Mouse (Mus musculus) gastrocnemius, postnatal 36 days (tissue): ENCODE measurements around the gene Crtac1. TPM values are rescaled to one million over a fixed set of nuclear protein-coding genes. Genes with fewer than 3 reads are reported as not detected.

Source experiments
- DNase-seq, 2 experiments: peaks; one replicate each; pipeline ENCODE4 v3.0.0; 2022
- intact Hi-C: fragments of 180-260 bp; cut with DNase I; formaldehyde crosslinking; loops from one replicate; pipeline ENCODE4 v1.15.1; 2025
- microRNA-seq, 2 experiments: library from miRNA; unstranded; fragments of <30 nt; microRNA quantifications; one replicate each; pipeline ENCODE4 v1.2.0; 2021
- total RNA-seq, 2 experiments: library from RNA; stranded (reverse); gene quantifications; 2 replicates each; pipeline ENCODE4 v1.2.3; 2021

Crtac1 gene
- total RNA-seq, 2 experiments from 2014 or later: 0.54 TPM; not detected in 1

DNA sequence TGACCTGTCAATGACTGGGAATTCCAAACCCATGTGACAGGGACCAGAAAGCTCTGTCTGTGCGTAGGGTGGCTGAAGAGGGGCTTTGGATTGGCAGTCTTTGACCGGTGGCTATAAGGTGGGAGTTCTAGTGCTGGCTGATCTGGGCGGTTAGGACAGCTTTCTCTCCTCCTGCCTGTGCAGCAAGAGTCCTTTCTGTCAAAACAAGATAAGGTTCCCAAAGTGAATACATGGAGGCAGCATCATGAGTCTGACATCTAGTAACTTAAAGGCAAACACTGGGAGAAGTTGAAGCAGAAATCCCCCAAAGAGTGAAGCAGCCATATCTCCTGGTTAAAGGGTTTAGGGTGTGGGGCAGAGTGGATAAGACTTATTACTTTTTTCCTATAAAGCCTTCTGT is 184.1 kb downstream of the Crtac1 start, which contains the start of gene Golga7b:
Gene Golga7b (plus strand): TSS at position 56 of the 400 bp plus-strand sequence.
- DNase-seq: no peak
- intact Hi-C loops: no loop called here

DNA sequence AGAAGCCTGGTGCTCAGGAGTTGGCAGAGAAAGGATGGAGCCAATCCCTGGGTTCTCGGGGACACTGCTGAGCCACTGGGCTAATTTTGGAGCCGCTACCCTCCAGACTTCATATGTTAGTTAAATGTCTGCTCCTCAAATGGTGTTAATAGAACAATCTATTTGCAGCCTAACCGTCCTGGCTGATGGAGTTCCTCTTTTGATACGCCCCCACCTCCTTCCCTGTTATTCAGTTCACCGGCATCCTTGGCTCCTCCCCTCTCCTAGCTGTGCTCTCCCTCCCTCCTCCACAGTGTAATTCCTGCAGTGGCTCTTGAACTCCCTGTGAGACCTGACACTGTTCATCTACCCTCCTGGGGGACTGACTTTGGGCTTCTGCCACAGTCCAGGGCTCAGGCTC is 185.0 kb downstream of the Crtac1 start:
- DNase-seq: no peak

DNA sequence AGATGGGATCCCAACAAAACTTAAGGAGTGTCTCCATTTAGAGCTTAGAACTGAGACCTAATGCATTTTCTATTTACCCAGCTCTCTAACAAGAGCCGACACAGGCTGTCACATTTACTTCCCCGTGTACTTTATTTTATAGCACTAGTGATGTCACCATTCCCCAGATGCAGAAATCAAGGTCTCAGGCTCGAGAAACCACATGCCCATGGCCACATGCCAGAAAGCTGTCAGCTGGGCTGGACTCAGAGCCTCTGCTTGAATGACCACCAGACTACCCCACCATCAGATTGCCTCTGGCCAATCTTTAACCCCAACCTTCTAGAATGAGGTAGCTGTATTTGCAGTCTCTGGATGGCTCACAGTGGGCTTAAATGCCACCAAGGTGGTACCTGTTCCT is 188.2 kb downstream of the Crtac1 start:
- no peak for DNase-seq
- intact Hi-C loops: no loop called here

More for the DNA sequence above, 185.0 kb downstream of the Crtac1 start:
- intact Hi-C loops: no loop called here

DNA sequence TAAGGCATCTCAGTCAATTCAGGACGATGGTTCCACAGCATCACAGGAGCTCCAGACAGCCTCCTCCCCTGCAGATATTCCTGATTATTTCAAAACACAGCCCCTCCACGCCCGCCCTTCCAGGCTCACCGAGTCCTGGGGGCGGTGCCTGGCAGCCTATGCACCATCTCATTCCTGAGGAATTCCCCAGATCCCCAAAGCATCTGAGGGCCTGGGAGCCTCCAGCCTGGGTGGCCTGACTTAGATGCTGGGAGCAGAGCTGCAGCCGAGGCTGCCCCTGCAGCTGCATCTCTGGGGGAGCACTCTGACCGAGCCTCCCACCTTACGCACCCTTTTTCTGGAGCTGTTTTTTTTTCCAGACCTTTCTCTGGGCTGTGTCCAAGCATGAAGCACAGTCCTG is 190.7 kb downstream of the Crtac1 start:
- intact Hi-C loops: no loop called here
- DNase-seq: no peak

DNA sequence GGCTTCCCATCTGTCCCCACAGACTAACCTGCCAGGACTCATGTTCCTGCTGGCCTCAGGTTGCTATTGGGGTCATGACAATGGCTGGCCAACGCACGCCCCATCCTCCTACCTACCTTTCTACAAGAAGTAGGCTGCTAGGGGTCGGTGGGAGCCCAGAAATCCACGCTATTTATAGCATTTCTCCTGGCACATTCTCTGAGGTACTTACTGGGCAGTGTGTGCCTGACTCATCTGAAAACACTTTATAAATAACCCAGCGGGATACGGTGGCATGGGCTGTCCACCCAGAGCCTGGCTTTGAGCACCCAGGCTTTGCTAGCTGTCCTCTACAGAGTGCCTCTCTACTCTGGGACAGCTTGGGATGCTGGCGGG is 193.3 kb downstream of the Crtac1 start:
- intact Hi-C loops: no loop called here
- peak; percentile 29 to 42 for DNase-seq

DNA sequence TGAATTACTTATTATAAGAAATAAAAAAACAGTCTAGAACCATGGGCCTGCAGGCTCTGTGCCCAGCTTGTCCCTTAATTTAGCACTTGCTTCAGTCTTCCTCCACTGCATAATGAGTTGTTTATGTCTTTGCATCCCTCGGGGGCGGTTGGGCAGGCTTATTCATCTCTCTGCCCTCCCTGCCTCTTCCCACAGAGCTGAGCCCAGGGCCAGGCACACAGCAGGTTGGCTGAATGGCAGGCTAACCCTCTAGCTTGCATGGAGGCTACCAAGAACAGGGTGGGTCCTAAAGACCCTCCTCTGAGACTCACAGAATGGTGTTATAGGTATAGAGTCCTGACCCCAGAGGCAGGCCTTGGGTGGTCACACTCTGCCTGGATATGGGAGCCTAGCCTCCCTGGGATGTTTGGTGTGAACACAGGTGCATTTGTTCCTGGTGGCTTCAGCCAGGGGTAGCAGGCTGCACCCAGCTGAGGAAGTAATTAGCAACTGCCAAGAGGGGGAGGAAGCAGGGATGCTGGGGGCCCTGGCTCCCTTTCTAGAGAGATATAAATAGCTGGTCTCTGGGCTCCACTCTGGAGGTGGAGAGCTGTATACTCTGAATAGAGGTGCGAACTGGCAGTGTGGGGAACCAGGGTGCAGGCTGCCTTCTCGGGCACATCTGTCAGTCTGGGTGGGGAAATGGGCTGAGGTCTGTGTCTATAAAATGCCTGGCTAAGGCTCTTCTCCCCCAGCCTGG is 193.8 kb downstream of the Crtac1 start:
- DNase-seq: peak; percentile 24 to 26

More for the DNA sequence above, 193.8 kb downstream of the Crtac1 start:
- intact Hi-C loops: no loop called here

Small RNA genes within 50 kb of the gene (microRNA-seq; reads per million reads assigned to microRNA genes)
- 0 reads per million in 2 experiments for gene Gm26339
- 0 reads per million in 2 experiments for gene Mir3085

Other genes starting within 250 kb of the Crtac1 start
- gene Sfrp5, start 229.5 kb downstream of the Crtac1 start, total RNA-seq: 1 to 10 TPM; 1.9 to 6.3 TPM
- 1 to 10 TPM; 2.0 to 3.2 TPM for gene Golga7b, start 184.2 kb downstream of the Crtac1 start, total RNA-seq
- 10 to 100 TPM; 11.0 to 12.8 TPM for gene R3hcc1l, start 87.0 kb upstream of the Crtac1 start, total RNA-seq
- 1 to 10 TPM; 1.8 to 2.7 TPM for gene Loxl4, start 181.0 kb upstream of the Crtac1 start, total RNA-seq